Mouse (Mus musculus) cortical plate, adult 2 months (tissue): ENCODE measurements around the gene Poldip3.

Experiments
- CTCF ChIP-seq: fragments of 200-500 bp; IDR thresholded peaks from 2 replicates; pipeline ENCODE4 v1.5.1; 2011; ENCODE audit warnings: mild to moderate bottlenecking, control low read depth, low read length; ENCODE audit not compliant: insufficient read depth; ENCODE audit errors: extremely low read depth
- POLR2A ChIP-seq: fragments of 200-500 bp; IDR thresholded peaks from 2 replicates; pipeline ENCODE4 v1.6.1; 2011; ENCODE audit warnings: mild to moderate bottlenecking, low read length, control low read depth; ENCODE audit not compliant: insufficient read depth; ENCODE audit errors: extremely low read depth

DNA sequence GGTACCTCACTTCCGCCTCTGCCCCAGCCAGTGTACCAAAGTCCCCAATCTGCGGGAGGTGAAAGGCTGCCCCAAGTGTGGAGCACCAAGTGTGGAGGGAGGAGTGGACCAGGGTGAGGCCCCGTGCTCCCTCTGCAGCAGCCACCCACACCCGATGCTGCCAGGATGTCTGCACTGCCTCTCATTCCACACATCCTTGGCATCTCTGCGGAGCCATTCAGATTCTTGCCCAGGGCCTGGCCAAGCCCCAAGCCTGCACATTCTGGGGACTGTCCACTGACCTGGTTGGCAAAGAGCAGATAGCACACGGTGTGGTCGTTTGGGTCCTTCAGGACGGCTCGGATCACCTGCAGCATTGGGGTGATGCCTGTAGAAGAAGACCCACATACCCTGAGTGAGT lies 10.6 kb upstream of the Poldip3 start:
- TF ChIP-seq POLR2A = no peak
- no peak for TF ChIP-seq CTCF
